Mouse (Mus musculus) lung, postnatal 0 days (tissue): Measurements from ENCODE around the gene Ctnnbl1.

Experiments used
- CTCF ChIP-seq: IDR thresholded peaks from 2 replicates; pipeline ENCODE4 v1.5.1; 2016; ENCODE audit warnings: antibody characterized with exemption, mild to moderate bottlenecking
- EP300 ChIP-seq: IDR thresholded peaks from 2 replicates; pipeline ENCODE4 v1.6.1; 2016; ENCODE audit warnings: antibody characterized with exemption, mild to moderate bottlenecking, control low read depth

DNA sequence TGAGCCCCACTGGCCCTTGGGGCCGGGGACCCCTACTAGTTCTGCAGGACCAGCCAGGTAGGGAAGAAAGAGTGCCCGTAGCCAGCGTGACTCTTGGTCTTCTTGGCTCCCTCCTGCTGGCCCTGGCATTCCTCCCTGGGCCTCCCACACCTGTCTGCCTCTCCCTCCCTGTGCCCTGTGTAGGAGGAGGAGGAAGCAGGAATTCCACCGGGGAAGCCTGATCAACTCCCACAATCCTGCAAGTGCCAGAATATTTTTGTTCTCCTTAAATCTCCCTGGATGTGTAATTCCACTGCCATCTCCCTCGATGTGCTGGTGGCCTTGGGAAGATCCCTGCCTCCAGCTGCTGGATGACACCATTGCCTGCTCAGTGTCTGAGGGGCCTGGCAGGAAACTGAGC, 187.3 kb downstream of the Ctnnbl1 start:
- TF ChIP-seq CTCF (no peak), EP300 (no peak)
